Mouse (Mus musculus): ENCODE measurements around the gene Ldhd.

DNA sequence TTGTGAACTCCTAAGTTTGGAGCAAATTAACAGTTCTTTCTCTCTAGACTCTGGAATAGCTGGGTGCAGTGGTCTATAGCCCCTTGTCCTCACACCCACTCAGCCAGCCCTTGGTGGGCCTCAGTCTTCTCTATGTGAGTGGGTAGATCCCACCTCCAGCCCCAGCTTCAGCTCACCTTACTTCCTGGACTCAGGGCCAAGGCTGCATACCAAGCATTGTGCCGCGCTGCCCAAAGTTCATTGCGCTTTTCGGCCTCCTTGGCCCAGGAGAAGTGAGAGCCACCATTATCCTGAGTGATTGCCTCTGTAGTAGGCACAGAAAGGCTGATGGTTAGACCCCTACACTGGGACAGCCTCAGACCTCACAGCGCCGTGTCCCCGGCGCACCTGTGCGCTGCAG, 2.3 kb downstream of the Ldhd start:
- no peak for TF ChIP-seq POLR2A (IDR thresholded peaks at IDR 0.05; ENCODE audit: low read depth, low read length)
- no peak for TF ChIP-seq CTCF (IDR thresholded peaks at IDR 0.05; ENCODE audit: extremely low read depth, insufficient read depth, insufficient read length, insufficient replicate concordance)

Measured in spleen, adult 2 months (tissue).